Mouse (Mus musculus) right cerebral cortex, postnatal 10 days (tissue): Measurements from ENCODE around the gene Timp2.
A peak's percentile ranks its signal among the peaks of the same experiment; 100 is the strongest.

Experiments
- DNase-seq, 2 experiments: peaks; one replicate each; pipeline ENCODE4 v3.0.0; 2021; ENCODE audit warnings: low spot score in 2 of 2

The Timp2 gene

GRCm38 (mm10) chr11:118295026-118295425, 60.5 kb downstream of the Timp2 start:
- no peak for DNase-seq

GRCm38 (mm10) chr11:118292671-118293070, 62.9 kb downstream of the Timp2 start:
- DNase-seq = no peak

GRCm38 (mm10) chr11:118289999-118290889, 65.3 kb downstream of the Timp2 start, which contains the start of gene Usp36:
TSS of gene Usp36 (minus strand) at chr11:118290244.
- DNase-seq = peak; percentile 100

- DNase-seq = no peak
These were observed 66.0 kb downstream of the Timp2 start for GRCm38 (mm10) chr11:118289562-118289961.

- DNase-seq = peak in 1 of 2 experiments; percentile 58
These were observed 66.5 kb downstream of the Timp2 start for GRCm38 (mm10) chr11:118289037-118289511.

GRCm38 (mm10) chr11:118287573-118287972, 68.0 kb downstream of the Timp2 start:
- no peak for DNase-seq

GRCm38 (mm10) chr11:118286434-118286833, 69.1 kb downstream of the Timp2 start:
- DNase-seq = no peak

GRCm38 (mm10) chr11:118285791-118286190, 69.7 kb downstream of the Timp2 start:
- DNase-seq = no peak

GRCm38 (mm10) chr11:118280218-118280617, 75.3 kb downstream of the Timp2 start:
- DNase-seq = no peak

GRCm38 (mm10) chr11:118276328-118276727, 79.2 kb downstream of the Timp2 start:
- no peak for DNase-seq

- no peak for DNase-seq
These were observed 80.4 kb downstream of the Timp2 start for GRCm38 (mm10) chr11:118275092-118275491.

- no peak for DNase-seq
These were observed 85.7 kb downstream of the Timp2 start for GRCm38 (mm10) chr11:118269827-118270226.

GRCm38 (mm10) chr11:118266666-118267046, 88.9 kb downstream of the Timp2 start:
- DNase-seq = no peak

- no peak for DNase-seq
These were observed 89.4 kb downstream of the Timp2 start for GRCm38 (mm10) chr11:118266044-118266665.

GRCm38 (mm10) chr11:118265621-118266020, 89.9 kb downstream of the Timp2 start:
- no peak for DNase-seq

GRCm38 (mm10) chr11:118263146-118263545, 92.4 kb downstream of the Timp2 start:
- DNase-seq = peak in 1 of 2 experiments; percentile 56

- no peak for DNase-seq
These were observed 95.5 kb downstream of the Timp2 start for GRCm38 (mm10) chr11:118260081-118260480.

GRCm38 (mm10) chr11:118259580-118259979, 96.0 kb downstream of the Timp2 start:
- DNase-seq = no peak

- DNase-seq = no peak
These were observed 99.2 kb downstream of the Timp2 start for GRCm38 (mm10) chr11:118256371-118256770.

GRCm38 (mm10) chr11:118254159-118254951, 101.2 kb downstream of the Timp2 start:
- peak; percentile 76 to 81 for DNase-seq

GRCm38 (mm10) chr11:118253447-118254158, 101.9 kb downstream of the Timp2 start:
- no peak for DNase-seq
